ENCODE assay signal across 8 mouse cellular contexts in genomic region chr13:18174003-18174402, GRCm38 (mm10).
A peak's percentile ranks its signal among the peaks of the same experiment; 100 is the strongest.
DNase-seq lines count a peak whose midpoint lies in the region; ATAC-seq and TF ChIP-seq lines count a peak whose summit lies in the region.

No protein-coding gene starts in this region.

- H3K4me1 ChIP-seq in ES-E14 (ENCODE audit: control insufficient read depth in 2 of 2, insufficient read depth in 2 of 2, low read length in 2 of 2, poor library complexity in 1 of 2) = no peaks in the 10 kb centered on the region
- H3K4me1 ChIP-seq in embryonic facial prominence, embryonic 10.5 days = peaks cover 4% of the 10 kb centered on the region; the same call in 1 of the 2 replicates

- in situ Hi-C loops in ES-E14 (cut with MboI; ENCODE audit: low sequenced_read_pairs in 2 of 2, unreplicated experiment in 2 of 2) = no loop called here

- H3K27ac ChIP-seq in ES-E14 (ENCODE audit: insufficient read depth, low read depth, low read length, poor library complexity, severe bottlenecking) = no peak overlapping the region
- no peak overlapping the region for H3K27ac ChIP-seq in embryonic facial prominence, embryonic 10.5 days (replicated peaks)

- WGBS in embryonic facial prominence, embryonic 10.5 days = 43% methylated on average over 3 of the region's 3 CpGs

- peak; percentile 70 for DNase-seq in cerebellum, postnatal 10 days
- no peak for DNase-seq in cerebellum, adult 8-10 months
- peak; percentile 22 to 43 for DNase-seq in layer of hippocampus, postnatal 10 days (ENCODE audit: low spot score in 2 of 2)
- DNase-seq in layer of hippocampus, adult 8-10 months (ENCODE audit: low spot score in 2 of 2) = no peak
- peak; percentile 49 for DNase-seq in ES-E14 (ENCODE audit: low read depth, low spot score)
- DNase-seq in embryonic facial prominence, embryonic 10.5 days (ENCODE audit: low spot score) = peak; percentile 34
- no peak for DNase-seq in spleen, postnatal 36 days (ENCODE audit: low spot score in 2 of 2)

- no peaks in the 10 kb centered on the region for H3K36me3 ChIP-seq in ES-E14 (ENCODE audit: control insufficient read depth, insufficient read depth, low read length, poor library complexity, severe bottlenecking)
- H3K36me3 ChIP-seq in embryonic facial prominence, embryonic 10.5 days (replicated peaks) = no peaks in the 10 kb centered on the region

- H3K9ac ChIP-seq in ES-E14 (ENCODE audit: insufficient read depth, low read depth, low read length, poor library complexity, severe bottlenecking) = no peak overlapping the region

- H3K4me3 ChIP-seq in ES-E14 (ENCODE audit: insufficient read depth in 1 of 2, low read depth in 1 of 2, low read length in 2 of 2, poor library complexity in 1 of 2, severe bottlenecking in 1 of 2) = no peak overlapping the region
- no peak overlapping the region for H3K4me3 ChIP-seq in embryonic facial prominence, embryonic 10.5 days

- H3K9me3 ChIP-seq in ES-E14 (ENCODE audit: control insufficient read depth, insufficient read depth, low read depth, low read length) = no peaks in the 10 kb centered on the region
- H3K9me3 ChIP-seq in embryonic facial prominence, embryonic 10.5 days = no peaks in the 10 kb centered on the region

- no peaks in the 10 kb centered on the region for H3K27me3 ChIP-seq in embryonic facial prominence, embryonic 10.5 days (replicated peaks; ENCODE audit: low read depth, poor library complexity, severe bottlenecking)

- ATAC-seq in megakaryocyte progenitor cell, adult 5-6 weeks (replicated peaks; ENCODE audit: poor library complexity) = 0 out of 2 replicates have a peak, but pooled peaks have one; percentile 42

TF ChIP-seq in ES-E14, 5 proteins besides CTCF, POLR2A, EP300 and RAD21:
- TF ChIP-seq MAFK (IDR thresholded peaks at IDR 0.05; ENCODE audit: insufficient read depth, low read depth, low read length) (no peak), ZC3H11A (IDR thresholded peaks at IDR 0.05; ENCODE audit: borderline replicate concordance, low read depth, low read length) (peak; percentile 69; the same call in 1 of the 2 replicates)

Comparison
In these comparisons a context has a peak if more than half of its experiments do, and no peak if none do; other contexts are left out.
1. DNase-seq: peak in cerebellum, postnatal 10 days (2 of 2), layer of hippocampus, postnatal 10 days (2 of 2), ES-E14 (single experiment) and embryonic facial prominence, embryonic 10.5 days (single experiment); none in cerebellum, adult 8-10 months (single experiment), layer of hippocampus, adult 8-10 months (0 of 2) and spleen, postnatal 36 days (0 of 2).